Mouse (Mus musculus) forebrain, embryonic 13.5 days (tissue): ENCODE measurements around the gene Asb8. TPM values are rescaled to one million over a fixed set of nuclear protein-coding genes. Genes with fewer than 3 reads are reported as not detected.
A peak's percentile ranks its signal among the peaks of the same experiment; 100 is the strongest.

Experiments
- ATAC-seq: fragments of 200-750 bp; cut with Nextera tagmentation; 2 replicates; pipeline ENCODE4 v1.8.0; 2017
- H3K27ac ChIP-seq: fragments of 300-500 bp; sonication (generic); 2 replicates; pipeline ENCODE4 v1.5.1; 2015; ENCODE audit warnings: inconsistent platforms, mild to moderate bottlenecking, moderate library complexity
- H3K27me3 ChIP-seq: fragments of 300-500 bp; sonication (generic); 2 replicates; pipeline ENCODE4 v1.6.1; 2015; ENCODE audit warnings: mild to moderate bottlenecking, inconsistent platforms
- H3K36me3 ChIP-seq: fragments of 300-500 bp; sonication (generic); 2 replicates; pipeline ENCODE4 v1.6.1; 2015; ENCODE audit warnings: mild to moderate bottlenecking, inconsistent platforms; ENCODE audit not compliant: poor library complexity, severe bottlenecking
- H3K4me1 ChIP-seq: fragments of 300-500 bp; sonication (generic); 2 replicates; pipeline ENCODE4 v1.6.1; 2015; ENCODE audit warnings: inconsistent platforms
- H3K4me2 ChIP-seq: fragments of 300-500 bp; sonication (generic); 2 replicates; pipeline ENCODE4 v1.6.1; 2015; ENCODE audit warnings: inconsistent platforms, mild to moderate bottlenecking, moderate library complexity
- H3K4me3 ChIP-seq: fragments of 300-500 bp; sonication (generic); 2 replicates; pipeline ENCODE4 v1.5.1; 2015; ENCODE audit warnings: mild to moderate bottlenecking, inconsistent platforms
- H3K9ac ChIP-seq: fragments of 300-500 bp; sonication (generic); 2 replicates; pipeline ENCODE4 v1.6.1; 2015; ENCODE audit warnings: mild to moderate bottlenecking, inconsistent platforms
- H3K9me3 ChIP-seq: fragments of 300-500 bp; sonication (generic); replicated peaks from 2 replicates; pipeline ENCODE4 v1.6.1; 2016; ENCODE audit warnings: inconsistent platforms
- WGBS: fragments of 180-500 bp; shearing (Covaris S2); methylation state at CpG from one replicate; pipeline ENCODE4 v1.1.7; 2015; 5-methylcytosine and 5-hydroxymethylcytosine counted together
- polyA plus RNA-seq: library from polyadenylated mRNA; unstranded; fragments of >200 nt; fragmentation: Nextera tagmentation; extraction: Ambion mirVana; gene quantifications from 2 replicates; pipeline ENCODE4 v1.2.1, GENCODE M21; 2015

The Asb8 gene
- polyA plus RNA-seq: 41.4 and 45.8 TPM in 2 replicates

- H3K9ac ChIP-seq: no peak within 1 kb of the TSS
- peak within 1 kb of the TSS; percentile 86; the same call in 1 of the 2 replicates for H3K4me2 ChIP-seq
These were observed at the start of gene Asb8 for GRCm38 (mm10) chr15:98165525-98165924. TSS of gene Asb8 (minus strand) at chr15:98165625.

GRCm38 (mm10) chr15:98214130-98214529, 48.7 kb upstream of the Asb8 start:
- 82% methylated on average over 5 of the region's 5 CpGs for WGBS
- Histone ChIP-seq H3K4me3 (no peak overlapping the region), H3K27me3 (no peaks in the 10 kb centered on the region), H3K4me2 (no peak overlapping the region), H3K9me3 (no peaks in the 10 kb centered on the region), H3K4me1 (no peaks in the 10 kb centered on the region), H3K9ac (no peak overlapping the region), H3K36me3 (no peaks in the 10 kb centered on the region), H3K27ac (no peak overlapping the region)
- ATAC-seq: no peak

More at GRCm38 (mm10) chr15:98165525-98165924, at the start of gene Asb8:
- no peak within 1 kb of the TSS for H3K27ac ChIP-seq
- H3K27me3 ChIP-seq: peaks cover 31% of the 10 kb centered on the region
- H3K4me1 ChIP-seq: peaks cover 37% of the 10 kb centered on the region
- no peaks in the 10 kb centered on the region for H3K9me3 ChIP-seq
- 83% methylated on average over 5 of the region's 5 CpGs for WGBS
- no peaks in the 10 kb centered on the region for H3K36me3 ChIP-seq
- no peak for ATAC-seq
- H3K4me3 ChIP-seq: 0 out of 2 replicates have a peak within 1 kb of the TSS, but pooled peaks have one; percentile 57

GRCm38 (mm10) chr15:98213336-98213870, 48.0 kb upstream of the Asb8 start:
- Histone ChIP-seq H3K36me3 (no peaks in the 10 kb centered on the region), H3K27ac (no peak overlapping the region)

GRCm38 (mm10) chr15:98209676-98210075, 44.3 kb upstream of the Asb8 start:
- Histone ChIP-seq H3K9me3 (no peaks in the 10 kb centered on the region), H3K4me3 (no peak overlapping the region), H3K36me3 (no peaks in the 10 kb centered on the region), H3K4me1 (no peaks in the 10 kb centered on the region), H3K9ac (no peak overlapping the region), H3K27me3 (no peaks in the 10 kb centered on the region), H3K27ac (no peak overlapping the region), H3K4me2 (no peak overlapping the region)
- ATAC-seq: no peak
- 83% methylated on average over 7 of the region's 7 CpGs for WGBS

More at GRCm38 (mm10) chr15:98213336-98213870, 48.0 kb upstream of the Asb8 start:
- H3K9ac ChIP-seq: no peak overlapping the region
- no peaks in the 10 kb centered on the region for H3K27me3 ChIP-seq
- no peak for ATAC-seq
- no peaks in the 10 kb centered on the region for H3K9me3 ChIP-seq
- no peak overlapping the region for H3K4me2 ChIP-seq
- no peaks in the 10 kb centered on the region for H3K4me1 ChIP-seq
- no peak overlapping the region for H3K4me3 ChIP-seq
- 81% methylated on average over 5 of the region's 5 CpGs for WGBS

- WGBS: 72% methylated on average over 3 of the region's 3 CpGs
- H3K27me3 ChIP-seq: no peaks in the 10 kb centered on the region
- H3K9me3 ChIP-seq: no peaks in the 10 kb centered on the region
- H3K4me1 ChIP-seq: no peaks in the 10 kb centered on the region
- no peak within 1 kb of the TSS for H3K4me2 ChIP-seq
- no peak for ATAC-seq
- H3K36me3 ChIP-seq: no peaks in the 10 kb centered on the region
- H3K9ac ChIP-seq: no peak within 1 kb of the TSS
- no peak within 1 kb of the TSS for H3K4me3 ChIP-seq
- H3K27ac ChIP-seq: no peak within 1 kb of the TSS
These were observed 30.0 kb upstream of the Asb8 start, which contains the start of gene Olfr288 for GRCm38 (mm10) chr15:98195442-98195841. TSS of gene Olfr288 (minus strand) at chr15:98195542.

- Histone ChIP-seq H3K27me3 (peaks cover 4% of the 10 kb centered on the region), H3K4me1 (peaks cover 5% of the 10 kb centered on the region), H3K4me2 (no peak overlapping the region), H3K4me3 (no peak overlapping the region), H3K9ac (no peak overlapping the region), H3K9me3 (no peaks in the 10 kb centered on the region), H3K27ac (no peak overlapping the region), H3K36me3 (no peaks in the 10 kb centered on the region)
- ATAC-seq: no peak
- WGBS: 79% methylated on average over 4 of the region's 4 CpGs
These were observed 19.0 kb upstream of the Asb8 start for GRCm38 (mm10) chr15:98184456-98184855.

GRCm38 (mm10) chr15:98181856-98182570, 16.6 kb upstream of the Asb8 start:
- Histone ChIP-seq H3K27me3 (peaks cover 22% of the 10 kb centered on the region), H3K4me3 (no peak overlapping the region), H3K36me3 (no peaks in the 10 kb centered on the region), H3K4me1 (peaks cover 5% of the 10 kb centered on the region), H3K27ac (no peak overlapping the region), H3K9ac (no peak overlapping the region), H3K9me3 (no peaks in the 10 kb centered on the region), H3K4me2 (no peak overlapping the region)
- ATAC-seq: no peak
- 74% methylated on average over 12 of the region's 12 CpGs for WGBS

GRCm38 (mm10) chr15:98181132-98181711, 15.8 kb upstream of the Asb8 start:
- peak; percentile 98 for ATAC-seq
- H3K4me2 ChIP-seq: peak overlapping the region; percentile 76
- H3K4me3 ChIP-seq: peak overlapping the region; percentile 54
- H3K36me3 ChIP-seq: no peaks in the 10 kb centered on the region
- H3K9ac ChIP-seq: peak overlapping the region; percentile 61
- peaks cover 25% of the 10 kb centered on the region for H3K27me3 ChIP-seq
- peaks cover 5% of the 10 kb centered on the region for H3K4me1 ChIP-seq
- WGBS: 1% methylated on average over 30 of the region's 30 CpGs
- no peaks in the 10 kb centered on the region for H3K9me3 ChIP-seq
- H3K27ac ChIP-seq: peak overlapping the region; percentile 11; the same call in 1 of the 2 replicates

- Histone ChIP-seq H3K4me2 (peak overlapping the region; percentile 76), H3K27me3 (peaks cover 25% of the 10 kb centered on the region), H3K9me3 (no peaks in the 10 kb centered on the region), H3K4me1 (peaks cover 5% of the 10 kb centered on the region), H3K9ac (peak overlapping the region; percentile 61), H3K4me3 (peak overlapping the region; percentile 54), H3K27ac (peak overlapping the region; percentile 11; the same call in 1 of the 2 replicates), H3K36me3 (no peaks in the 10 kb centered on the region)
- ATAC-seq: no peak
- 4% methylated on average over 26 of the region's 26 CpGs for WGBS
These were observed 15.2 kb upstream of the Asb8 start for GRCm38 (mm10) chr15:98180567-98181131.

- no peaks in the 10 kb centered on the region for H3K9me3 ChIP-seq
These were observed 11.9 kb upstream of the Asb8 start for GRCm38 (mm10) chr15:98177320-98177719.

GRCm38 (mm10) chr15:98173821-98174220, 8.4 kb upstream of the Asb8 start:
- H3K27ac ChIP-seq: no peak overlapping the region
- H3K9ac ChIP-seq: no peak overlapping the region
- ATAC-seq: no peak
- H3K4me2 ChIP-seq: 0 out of 2 replicates have a peak overlapping the region, but pooled peaks have one; percentile 1
- WGBS: 21% methylated on average over 8 of the region's 8 CpGs
- no peak overlapping the region for H3K4me3 ChIP-seq
- no peaks in the 10 kb centered on the region for H3K36me3 ChIP-seq
- no peaks in the 10 kb centered on the region for H3K9me3 ChIP-seq
- peaks cover 56% of the 10 kb centered on the region for H3K27me3 ChIP-seq
- H3K4me1 ChIP-seq: peaks cover 20% of the 10 kb centered on the region

More at GRCm38 (mm10) chr15:98177320-98177719, 11.9 kb upstream of the Asb8 start:
- 80% methylated on average over 3 of the region's 3 CpGs for WGBS
- H3K36me3 ChIP-seq: no peaks in the 10 kb centered on the region
- ATAC-seq: no peak
- H3K27me3 ChIP-seq: peaks cover 37% of the 10 kb centered on the region
- no peak overlapping the region for H3K4me2 ChIP-seq
- H3K4me1 ChIP-seq: peaks cover 9% of the 10 kb centered on the region
- H3K9ac ChIP-seq: no peak overlapping the region
- H3K27ac ChIP-seq: no peak overlapping the region
- no peak overlapping the region for H3K4me3 ChIP-seq

- 67% methylated on average over 5 of the region's 5 CpGs for WGBS
- Histone ChIP-seq H3K27me3 (peaks cover 57% of the 10 kb centered on the region), H3K4me3 (no peak overlapping the region), H3K9ac (no peak overlapping the region), H3K4me1 (peaks cover 31% of the 10 kb centered on the region), H3K36me3 (no peaks in the 10 kb centered on the region), H3K27ac (no peak overlapping the region), H3K4me2 (no peak overlapping the region), H3K9me3 (no peaks in the 10 kb centered on the region)
- no peak for ATAC-seq
These were observed 6.7 kb upstream of the Asb8 start for GRCm38 (mm10) chr15:98172113-98172512.
